Mouse (Mus musculus) G1E (cell line): Measurements from ENCODE around the gene Ldlrad3.

Source experiments
- CTCF ChIP-seq: IDR thresholded peaks from 2 replicates; pipeline ENCODE4 v1.5.1; 2012; ENCODE audit warnings: low read depth, low read length, inconsistent platforms, mixed read lengths
- GATA1 ChIP-seq: IDR thresholded peaks from 2 replicates; pipeline ENCODE4 v1.6.1; 2012; ENCODE audit warnings: borderline replicate concordance, low read length, inconsistent platforms, mixed read lengths
- GATA2 ChIP-seq: IDR thresholded peaks from 2 replicates; pipeline ENCODE4 v1.6.1; 2012; ENCODE audit warnings: low read depth, low read length, inconsistent platforms, borderline replicate concordance
- POLR2AphosphoS5 ChIP-seq: IDR thresholded peaks from 2 replicates; pipeline ENCODE4 v1.6.1; 2012; ENCODE audit warnings: low read depth, low read length, inconsistent platforms; ENCODE audit not compliant: insufficient replicate concordance
- TAL1 ChIP-seq: conservative IDR thresholded peaks from 2 replicates; pipeline ENCODE4 v1.6.1; 2012; ENCODE audit warnings: low read depth, low read length, inconsistent platforms, mixed read lengths

DNA sequence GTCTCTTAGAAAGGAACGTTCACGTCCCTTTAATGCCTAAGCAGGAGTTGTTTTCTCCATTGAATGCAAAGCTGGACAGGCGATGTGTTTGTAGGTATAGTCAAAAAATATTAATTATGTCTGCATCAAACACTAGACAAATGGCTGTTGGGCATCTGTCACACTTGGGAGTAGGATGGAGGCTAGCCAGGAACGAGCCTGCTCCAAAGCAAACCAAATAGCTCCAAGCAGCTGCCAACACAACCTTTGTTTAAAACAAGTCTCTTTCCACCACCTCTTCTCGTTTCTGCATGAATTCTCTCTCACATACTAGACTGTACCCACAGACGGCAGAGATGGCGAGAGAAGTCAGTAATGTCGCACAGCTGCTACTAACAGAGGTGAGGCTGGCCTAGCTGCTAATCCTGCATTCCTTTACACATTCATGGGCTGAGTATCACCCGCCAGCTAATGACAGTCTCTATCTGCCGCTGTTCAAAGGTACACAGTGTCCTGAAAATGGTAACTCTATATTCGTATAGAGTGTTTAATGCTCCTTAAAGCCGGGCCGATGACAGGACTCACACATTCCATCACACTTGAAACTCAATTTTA lies 74.2 kb downstream of the Ldlrad3 start:
- TF ChIP-seq CTCF (no peak), POLR2AphosphoS5 (no peak), GATA1 (no peak), GATA2 (no peak), TAL1 (no peak)
